Mouse (Mus musculus) left cerebral cortex, postnatal 36 days (tissue): Measurements from ENCODE around the gene Nfatc3. TPM values are rescaled to one million over a fixed set of nuclear protein-coding genes. Genes with fewer than 3 reads are reported as not detected.

Experiments
- DNase-seq, 2 experiments: peaks; one replicate each; pipeline ENCODE4 v3.0.0; 2021 to 2022; ENCODE audit warnings: low spot score in 2 of 2, mixed read lengths in 1 of 2
- intact Hi-C: fragments of 180-260 bp; cut with DNase I; formaldehyde crosslinking; loops from one replicate; pipeline ENCODE4 v1.15.1; 2025
- total RNA-seq, 2 experiments: library from RNA; stranded (reverse); gene quantifications; 2 replicates each; pipeline ENCODE4 v1.2.3; 2021

Gene Nfatc3
- total RNA-seq, 2 experiments from 2014 or later: 10.7 to 13.3 TPM

DNA sequence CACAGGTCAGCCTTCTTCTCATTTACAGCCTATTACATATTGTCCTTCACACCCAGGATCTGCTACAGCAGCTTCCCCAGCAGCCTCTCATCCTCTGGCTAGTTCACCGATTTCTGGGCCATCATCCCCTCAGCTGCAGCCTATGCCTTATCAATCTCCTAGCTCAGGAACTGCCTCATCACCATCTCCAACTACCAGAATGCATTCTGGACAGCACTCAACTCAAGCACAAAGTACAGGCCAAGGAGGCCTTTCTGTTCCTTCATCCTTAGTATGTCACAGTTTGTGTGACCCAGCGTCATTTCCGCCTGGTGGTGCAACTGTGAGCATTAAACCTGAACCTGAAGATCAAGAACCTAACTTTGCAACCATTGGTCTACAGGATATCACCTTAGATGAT is 50.1 kb downstream of the Nfatc3 start:
- intact Hi-C loops: loop anchor here (1.0 kb wide), 1 partner anchor 9 kb away; no protein-coding TSS in a partner anchor
- DNase-seq: no peak

DNA sequence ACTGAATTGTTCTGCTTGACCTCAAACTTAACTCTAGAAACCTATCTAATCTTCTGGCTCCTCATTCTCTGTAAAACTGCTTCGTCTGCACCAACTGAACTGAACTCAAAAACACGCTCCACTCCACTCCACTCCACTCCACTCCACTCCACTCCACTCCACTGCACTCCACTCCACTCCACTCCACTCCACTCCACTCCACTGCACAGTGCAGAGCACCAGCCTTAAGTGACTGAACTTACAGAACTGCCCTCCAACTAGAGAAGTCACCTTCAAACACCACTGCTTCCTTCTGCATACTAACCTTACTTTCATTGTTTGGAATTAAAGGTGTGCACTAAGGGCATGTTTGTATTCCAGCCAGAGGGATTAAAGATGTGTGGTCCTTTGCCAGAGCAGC is 53.4 kb downstream of the Nfatc3 start:
- intact Hi-C loops: no loop called here
- no peak for DNase-seq

DNA sequence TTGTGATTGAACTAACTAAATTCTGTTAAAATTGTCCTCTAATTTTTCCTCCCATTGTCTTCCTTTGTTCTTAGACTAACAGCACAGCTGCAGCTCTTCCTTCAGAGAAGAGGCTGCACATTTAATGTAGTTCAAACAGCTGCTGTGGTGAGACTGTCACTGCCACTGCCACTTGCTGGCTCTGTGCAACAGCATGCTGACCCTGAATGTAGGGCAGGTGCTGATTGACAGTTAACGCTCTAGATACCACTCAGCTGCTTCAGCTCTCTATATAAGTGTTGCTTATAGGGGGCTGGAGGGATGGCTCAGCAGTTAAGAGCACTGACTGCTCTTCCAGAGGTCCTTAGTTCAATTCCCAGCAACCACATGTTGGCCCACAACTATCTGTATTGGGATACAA is 53.9 kb downstream of the Nfatc3 start:
- intact Hi-C loops: no loop called here
- DNase-seq: no peak

DNA sequence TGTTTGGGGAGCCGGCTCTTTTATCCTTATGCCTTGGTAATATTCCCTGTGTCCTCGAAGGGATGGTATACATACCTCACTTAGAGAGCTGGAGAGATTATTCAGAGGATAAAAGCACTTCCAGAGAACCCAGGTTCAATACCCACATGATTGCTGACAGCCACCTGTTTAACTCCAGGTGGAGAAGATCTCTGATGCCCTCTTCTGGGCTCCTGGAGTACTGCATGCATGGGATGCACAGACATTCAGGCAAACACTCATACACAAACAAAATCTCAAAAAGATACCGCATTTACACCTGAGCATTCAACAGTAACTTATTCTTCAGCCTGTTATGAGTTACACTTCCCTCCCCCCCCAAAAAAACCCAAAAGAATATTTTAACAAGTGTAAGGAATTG is 57.3 kb downstream of the Nfatc3 start:
- no peak for DNase-seq
- intact Hi-C loops: no loop called here

DNA sequence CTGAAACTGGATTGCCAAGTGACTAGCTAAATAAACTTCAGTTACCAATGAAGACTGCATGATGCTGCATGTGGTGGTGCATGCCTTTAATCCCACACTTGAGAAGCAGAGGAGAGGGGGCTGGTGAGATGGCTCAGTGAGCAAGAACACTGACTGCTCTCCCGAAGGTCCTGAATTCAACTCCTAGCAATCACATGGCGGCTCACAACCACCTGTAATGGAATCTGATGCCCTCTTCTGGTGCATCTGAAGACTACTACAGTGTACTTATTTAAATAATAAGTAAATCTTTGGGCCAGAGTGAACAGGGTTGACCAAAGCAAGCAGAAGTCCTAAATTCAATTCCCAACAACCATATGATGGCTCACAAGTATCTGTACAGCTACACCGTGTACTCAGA is 64.8 kb downstream of the Nfatc3 start:
- DNase-seq: no peak
- intact Hi-C loops: no loop called here

DNA sequence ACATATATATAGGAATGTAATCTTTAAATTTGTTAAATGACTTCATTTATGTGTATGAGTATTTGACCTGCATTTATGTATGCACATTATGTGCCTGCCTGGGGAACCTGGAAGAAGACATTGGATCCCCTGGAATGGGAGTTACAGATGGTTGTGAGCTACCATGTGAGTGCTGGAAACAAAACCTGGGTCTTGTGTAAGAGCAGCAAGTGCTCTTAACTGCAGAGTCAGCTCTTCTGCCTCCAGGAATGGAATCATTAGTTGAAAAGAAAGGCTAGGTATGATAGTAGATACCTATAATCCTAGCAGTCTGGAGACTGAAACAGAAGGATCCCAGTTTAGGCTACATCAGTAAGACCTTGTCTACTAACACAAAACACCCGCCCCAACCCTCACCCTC is 67.4 kb downstream of the Nfatc3 start:
- DNase-seq: no peak
- intact Hi-C loops: no loop called here

DNA sequence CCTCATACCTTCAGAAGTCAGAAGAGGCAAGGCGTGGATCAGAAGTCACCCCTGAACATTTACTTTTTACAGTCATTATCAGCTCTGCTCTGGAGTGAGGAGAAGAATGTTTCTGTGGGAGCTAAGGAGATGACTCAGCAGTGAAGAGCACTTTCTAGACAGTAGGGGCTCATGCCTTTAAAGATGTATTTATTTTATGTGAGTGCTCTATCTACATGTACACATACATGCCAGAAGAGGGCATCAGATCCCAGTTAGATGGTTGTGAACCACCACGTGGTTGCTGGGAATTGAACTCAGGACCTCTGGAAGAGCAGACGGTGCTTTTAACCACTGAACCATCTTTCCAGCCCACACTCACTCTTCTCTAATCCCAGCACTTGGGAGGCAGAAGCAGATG is 68.4 kb downstream of the Nfatc3 start:
- intact Hi-C loops: no loop called here
- DNase-seq: no peak

DNA sequence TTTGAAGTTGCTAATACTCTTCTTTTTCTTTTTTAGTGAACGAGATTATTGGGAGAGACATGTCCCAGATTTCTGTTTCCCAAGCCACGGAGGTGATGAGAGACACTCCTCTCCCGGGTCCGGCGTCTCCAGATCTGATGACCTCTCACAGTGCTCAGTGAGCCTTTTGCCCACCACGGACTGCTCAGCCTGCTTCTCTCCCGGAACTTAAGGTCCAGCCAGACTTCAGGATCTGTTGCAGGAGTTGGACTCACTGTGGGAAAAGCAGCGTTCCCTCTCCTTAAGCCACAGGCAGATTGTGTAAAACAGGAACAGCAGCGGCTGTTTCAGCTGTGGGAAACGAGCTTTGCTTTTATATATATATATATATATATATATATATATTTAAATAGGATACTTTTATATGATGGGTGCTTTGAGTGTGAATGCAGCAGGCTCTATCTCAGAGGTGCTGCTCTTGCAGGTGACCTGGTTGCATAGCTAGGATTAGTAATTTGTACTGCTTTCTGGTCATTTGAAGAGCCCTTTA is 69.3 kb downstream of the Nfatc3 start:
- intact Hi-C loops: no loop called here
- no peak for DNase-seq

DNA sequence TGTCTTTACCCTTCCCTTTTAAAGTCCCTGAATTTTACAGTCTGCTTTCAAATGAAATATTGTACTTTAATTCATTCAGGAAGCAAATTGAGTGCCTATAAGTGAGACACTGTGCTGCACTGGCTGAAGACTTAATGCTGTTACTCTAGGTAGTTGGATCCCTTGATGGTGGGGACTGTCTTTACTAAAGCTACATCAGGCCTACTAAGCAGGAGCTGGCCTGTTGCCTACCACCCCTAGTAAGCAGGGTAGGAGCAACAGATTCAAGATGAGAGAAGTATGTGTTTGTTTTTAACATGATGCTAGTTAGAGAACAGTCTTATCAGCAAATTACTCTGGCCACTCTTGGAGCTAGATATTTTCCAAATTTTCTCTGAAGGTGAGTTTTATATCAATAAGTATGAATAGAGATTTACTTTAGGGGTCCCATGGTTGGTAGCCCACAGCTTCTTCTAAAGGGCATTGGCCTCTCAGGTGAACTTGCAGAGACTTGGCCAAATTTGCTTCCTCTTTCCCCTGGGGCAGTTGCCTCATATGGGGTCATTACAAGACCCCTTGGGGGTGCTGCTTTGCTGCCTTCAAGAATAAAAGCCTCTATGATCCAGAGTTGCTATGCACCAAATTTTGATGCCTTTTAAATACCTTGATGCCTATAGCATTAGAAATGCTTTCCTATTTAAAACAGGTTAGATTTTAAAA is 70.7 kb downstream of the Nfatc3 start:
- intact Hi-C loops: no loop called here
- DNase-seq: no peak

DNA sequence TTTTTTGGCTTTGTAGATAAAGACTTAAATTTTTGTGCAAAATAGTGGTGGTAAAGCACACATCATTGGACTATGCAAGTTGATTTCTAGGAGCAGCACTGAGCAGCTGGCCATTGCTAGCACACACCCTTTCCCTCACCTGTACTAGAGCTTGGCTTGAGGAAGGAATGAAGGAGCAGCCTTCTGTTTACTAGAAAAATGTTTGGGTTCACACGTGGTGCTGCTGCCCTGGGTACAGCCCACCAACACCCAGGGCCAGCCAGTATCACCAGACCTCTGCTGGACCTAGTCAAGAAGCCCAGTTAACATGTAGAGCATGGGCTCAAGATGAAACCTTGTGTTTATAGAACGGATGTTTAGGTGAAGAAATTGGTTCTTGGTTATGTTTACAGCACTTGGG is 71.4 kb downstream of the Nfatc3 start:
- intact Hi-C loops: no loop called here

DNA sequence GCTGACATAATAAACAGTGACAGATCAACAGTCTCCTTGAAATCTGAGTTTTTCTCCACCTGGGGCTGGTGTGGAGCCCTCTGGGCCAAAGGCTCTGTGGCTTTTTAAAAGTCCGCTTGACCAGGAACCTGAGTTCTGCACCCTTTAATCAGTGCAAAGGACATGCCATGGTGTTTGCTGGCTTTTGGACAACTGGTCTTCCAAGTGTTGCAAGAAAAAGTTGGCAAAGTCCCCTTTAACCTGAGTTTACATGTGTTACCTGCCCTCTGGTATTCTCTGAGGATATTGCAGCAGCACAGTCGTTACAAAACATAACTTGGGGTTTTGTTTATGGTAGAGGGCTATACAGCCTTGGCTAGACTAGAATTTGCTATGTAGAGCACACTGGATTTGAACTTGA is 71.9 kb downstream of the Nfatc3 start:
- no peak for DNase-seq
- intact Hi-C loops: no loop called here

More for the DNA sequence above, 71.4 kb downstream of the Nfatc3 start:
- no peak for DNase-seq

DNA sequence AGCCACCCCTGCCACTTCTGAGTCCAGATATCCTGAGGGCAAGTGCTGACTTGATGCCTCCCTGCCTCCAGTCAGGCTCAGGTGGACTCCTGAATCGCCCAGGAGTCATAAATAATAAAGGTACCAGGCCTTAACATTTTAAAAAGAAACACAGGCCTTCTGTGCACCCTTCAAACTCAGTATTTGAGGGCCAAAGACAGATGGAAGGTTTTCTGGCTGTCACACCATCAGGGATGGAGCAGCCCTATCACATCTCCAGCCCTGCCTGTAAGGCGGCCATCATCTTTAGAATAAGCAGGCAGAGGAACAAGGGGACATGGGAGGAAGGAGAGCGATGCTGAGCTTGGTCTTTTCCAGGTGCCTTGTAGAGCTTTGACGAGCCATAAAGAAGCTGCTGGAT is 72.4 kb downstream of the Nfatc3 start:
- no peak for DNase-seq
- intact Hi-C loops: no loop called here

DNA sequence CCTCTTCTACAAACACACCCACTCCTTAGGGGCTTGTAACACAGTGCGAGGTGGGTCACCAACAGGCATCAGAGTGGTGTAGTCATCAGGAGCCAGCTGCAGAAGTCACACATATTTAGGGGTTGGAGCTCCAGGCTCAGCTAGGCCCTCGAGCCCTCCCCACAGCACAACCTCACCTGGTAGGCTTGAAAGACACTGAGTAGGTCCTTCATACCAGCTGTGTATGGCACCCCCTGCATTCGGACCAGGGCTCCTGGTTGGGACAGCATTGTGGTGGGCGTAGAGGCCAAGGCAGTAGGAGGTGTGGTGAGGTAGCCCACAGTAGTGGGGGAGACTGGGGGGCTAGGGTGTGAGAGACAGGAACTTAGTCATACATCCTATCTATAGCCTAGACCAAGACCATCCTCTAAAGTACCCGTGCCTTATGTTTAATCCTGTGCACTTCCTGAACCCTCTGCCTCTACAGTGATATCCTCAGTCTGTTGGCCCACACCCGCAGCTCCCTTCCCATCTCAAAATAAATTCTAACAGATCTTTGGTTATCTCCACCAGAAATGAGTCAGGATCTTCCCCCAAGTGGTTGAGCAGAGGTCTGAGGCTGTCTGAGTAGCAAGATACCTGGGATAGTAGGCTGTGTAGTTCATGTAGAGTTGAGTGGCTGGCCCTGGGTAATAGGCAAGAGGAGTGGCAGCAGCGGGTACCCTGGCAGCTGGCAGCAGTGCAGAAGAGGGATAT is 73.0 kb downstream of the Nfatc3 start:
- no peak for DNase-seq
- intact Hi-C loops: no loop called here

DNA sequence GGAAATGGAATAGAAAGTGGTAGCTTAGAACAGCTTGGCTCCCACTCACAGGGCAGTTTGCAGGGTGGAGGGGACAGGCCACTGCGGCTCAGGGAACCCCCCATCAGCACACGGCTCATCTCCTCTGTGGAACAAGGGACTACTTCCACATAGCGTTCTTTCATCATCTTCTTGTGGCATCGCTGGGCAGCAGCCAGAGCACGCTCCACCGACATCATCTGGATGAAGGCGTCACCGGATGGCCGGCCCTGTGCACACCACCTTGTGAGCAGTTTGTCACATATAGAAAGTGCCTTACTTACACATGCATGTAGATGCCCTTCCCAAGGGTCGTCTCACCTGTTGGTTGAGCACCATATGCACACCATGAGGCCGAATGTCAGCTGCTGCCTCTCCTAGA is 73.7 kb downstream of the Nfatc3 start:
- intact Hi-C loops: no loop called here
- DNase-seq: no peak

DNA sequence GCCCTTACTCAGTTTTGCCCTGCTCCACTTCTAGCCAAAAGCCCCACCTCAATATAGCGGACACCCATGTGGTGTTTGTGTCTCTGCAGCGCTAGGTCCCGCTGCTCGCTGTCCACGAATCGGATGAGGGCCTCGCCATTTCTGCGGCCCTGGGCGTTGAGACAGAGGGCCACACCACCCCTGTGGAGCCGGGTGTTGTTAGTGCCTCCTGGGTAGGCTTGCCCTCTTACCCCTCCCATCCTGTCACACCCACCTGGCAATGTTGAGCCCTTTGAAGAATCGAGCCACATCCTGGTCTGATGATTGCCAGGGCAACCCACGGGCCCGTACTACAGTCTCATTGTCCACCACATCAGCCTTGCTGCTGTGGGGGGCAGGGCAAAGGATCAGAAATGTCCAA is 74.9 kb downstream of the Nfatc3 start:
- DNase-seq: no peak
- intact Hi-C loops: no loop called here

DNA sequence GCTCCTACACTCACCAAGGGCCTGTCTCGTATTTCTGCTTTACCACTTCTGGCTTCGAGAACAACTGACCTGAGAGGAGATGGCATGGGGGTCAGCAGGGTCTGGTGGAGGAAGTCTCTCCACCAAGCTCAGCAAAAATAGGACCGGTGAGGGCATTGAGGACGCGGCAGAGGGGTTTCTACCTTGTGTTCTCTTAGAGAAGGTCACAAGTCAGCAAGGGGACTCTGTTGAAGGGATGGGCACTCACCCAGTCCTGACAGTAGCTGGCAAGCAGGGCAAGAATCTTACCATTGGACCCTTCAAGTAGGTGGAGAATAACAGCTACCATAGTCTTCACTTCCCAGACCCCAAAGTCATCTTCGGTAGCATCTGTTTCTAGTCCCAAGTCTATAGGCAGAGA is 75.3 kb downstream of the Nfatc3 start:
- intact Hi-C loops: no loop called here
- DNase-seq: no peak

DNA sequence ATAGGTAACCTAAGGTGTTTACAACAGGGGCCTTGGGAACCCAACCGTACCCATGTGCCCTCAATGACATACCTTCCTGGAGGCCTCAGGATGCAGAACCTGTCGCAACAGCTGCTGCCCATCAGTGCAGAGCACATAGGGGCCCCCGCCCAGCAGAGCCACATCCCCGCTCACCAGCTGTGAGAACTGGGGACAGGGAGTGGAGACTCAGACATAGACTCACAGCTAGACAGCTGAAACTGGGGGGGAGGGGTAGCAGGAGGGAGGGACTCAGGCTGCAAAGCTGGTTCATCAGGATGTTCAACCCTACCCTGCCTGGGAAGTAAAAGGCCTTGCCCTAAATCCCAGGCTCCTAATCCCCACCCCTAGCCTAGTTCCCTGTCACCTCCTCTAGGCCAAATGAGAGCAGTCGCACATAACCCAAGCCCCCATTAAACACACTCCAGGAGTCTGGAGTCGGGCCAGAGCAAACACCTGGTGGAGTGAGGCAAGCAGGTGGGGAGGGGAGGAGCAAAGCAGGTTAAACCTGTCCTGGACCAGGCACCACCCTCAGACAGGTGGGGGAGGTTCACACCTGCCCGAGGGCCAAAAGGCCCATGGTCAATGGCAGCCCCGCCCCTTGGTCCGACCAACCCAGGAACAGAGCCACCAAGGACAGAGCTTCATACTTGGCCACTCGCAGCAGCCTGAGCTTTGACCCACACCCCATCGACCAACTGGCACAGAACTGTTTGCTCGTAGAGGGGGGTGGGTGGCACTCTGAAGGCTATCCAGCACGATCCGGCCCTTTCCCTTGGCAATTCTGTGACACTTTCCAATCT is 76.3 kb downstream of the Nfatc3 start:
- no peak for DNase-seq

DNA sequence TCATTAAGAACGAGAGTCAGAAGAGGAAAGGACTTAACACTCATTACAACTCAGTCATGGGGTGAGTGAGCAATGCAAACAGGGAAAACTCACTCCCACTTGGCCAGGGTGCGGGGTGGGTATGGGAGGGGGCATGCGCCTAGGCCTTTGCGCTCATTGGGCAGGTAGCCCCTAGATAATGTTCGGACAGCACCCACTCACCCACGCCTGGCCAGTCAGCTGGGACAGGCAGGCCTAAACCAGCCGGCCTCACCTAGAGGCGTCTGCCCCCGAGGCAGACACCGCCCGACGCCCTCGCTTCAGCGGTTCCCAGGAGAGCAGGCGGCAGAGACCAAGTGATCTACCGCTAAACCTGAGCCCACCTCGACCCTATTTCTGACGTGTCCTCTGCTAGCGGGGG is 77.0 kb downstream of the Nfatc3 start:
- no peak for DNase-seq
- intact Hi-C loops: no loop called here

More for the DNA sequence above, 76.3 kb downstream of the Nfatc3 start:
- intact Hi-C loops: no loop called here

DNA sequence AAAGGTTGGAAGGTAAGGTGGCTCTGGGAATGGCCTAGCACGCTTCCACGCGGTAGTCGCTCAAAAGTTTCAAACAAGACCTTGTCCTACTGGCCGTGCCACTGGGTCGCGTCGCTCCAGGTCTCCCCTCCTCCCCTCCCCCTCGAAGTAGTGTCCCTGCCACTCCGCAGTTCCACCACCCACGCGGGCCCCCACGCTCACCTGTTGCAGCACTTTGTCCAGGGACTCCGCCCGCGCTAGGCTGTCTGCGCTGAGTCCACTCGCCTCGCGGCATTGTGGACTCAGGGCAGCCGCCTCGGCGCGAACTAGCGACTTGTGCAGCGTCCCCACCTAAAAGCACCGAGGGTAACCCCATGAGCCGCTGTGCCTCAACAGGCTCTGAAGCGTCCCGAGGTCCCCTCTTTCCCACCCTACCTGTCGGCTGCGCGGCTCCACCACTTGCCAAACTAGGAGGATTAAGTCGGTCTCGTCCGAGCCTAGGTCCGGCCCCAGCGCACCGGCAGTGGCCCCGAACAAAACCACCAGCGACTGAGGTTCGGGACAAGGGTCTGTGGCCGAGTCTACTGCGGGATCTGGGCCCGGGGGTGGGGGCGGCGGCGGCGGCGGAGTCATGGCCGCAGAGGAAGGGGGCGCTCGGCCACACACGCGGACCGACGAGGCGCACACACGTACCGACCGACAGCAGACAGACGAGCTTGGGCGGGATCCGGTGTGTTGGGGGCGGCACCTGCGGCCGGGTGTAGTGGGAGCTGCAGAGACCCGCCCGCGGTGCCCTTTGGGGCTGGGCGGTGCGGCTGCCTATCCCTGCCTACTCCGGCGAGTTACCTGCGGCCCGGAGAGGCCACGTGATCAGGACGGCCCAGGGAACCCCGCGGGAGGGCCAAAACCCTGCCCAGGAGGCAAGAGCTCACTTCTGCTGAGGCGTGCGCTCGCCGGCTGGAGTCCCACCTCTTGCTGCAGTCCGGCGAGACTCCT is 77.8 kb downstream of the Nfatc3 start, which contains the start of gene Esrp2:
Esrp2 (minus strand) TSS at position 819 of the 975 bp plus-strand sequence.
- intact Hi-C loops: no loop called here
- no peak for DNase-seq
